Mouse (Mus musculus): ENCODE measurements around the gene Serpine2. TPM values are rescaled to one million over a fixed set of nuclear protein-coding genes. Genes with fewer than 3 reads are reported as not detected.

The Serpine2 gene
- total RNA-seq, 2 experiments from 2014 or later = 41.6 to 45.5 TPM

GRCm38 (mm10) chr1:79761106-79761916, 99.7 kb downstream of the Serpine2 start:
- intact Hi-C loops (cut with DNase I; ENCODE audit: low total_unique reads) = no loop called here
- DNase-seq = peak; percentile 85

GRCm38 (mm10) chr1:79760656-79761055, 100.3 kb downstream of the Serpine2 start:
- DNase-seq = no peak
- intact Hi-C loops (cut with DNase I; ENCODE audit: low total_unique reads) = no loop called here

- no peak for DNase-seq
- intact Hi-C loops (cut with DNase I; ENCODE audit: low total_unique reads) = no loop called here
These were observed 101.5 kb downstream of the Serpine2 start for GRCm38 (mm10) chr1:79759436-79759972.

- DNase-seq = no peak
- intact Hi-C loops (cut with DNase I; ENCODE audit: low total_unique reads) = no loop called here
These were observed 102.0 kb downstream of the Serpine2 start for GRCm38 (mm10) chr1:79759006-79759405.

GRCm38 (mm10) chr1:79757597-79757996, 103.4 kb downstream of the Serpine2 start:
- no peak for DNase-seq
- intact Hi-C loops (cut with DNase I; ENCODE audit: low total_unique reads) = no loop called here

GRCm38 (mm10) chr1:79757161-79757560, 103.8 kb downstream of the Serpine2 start:
- no peak for DNase-seq
- intact Hi-C loops (cut with DNase I; ENCODE audit: low total_unique reads) = no loop called here

GRCm38 (mm10) chr1:79756417-79756816, 104.6 kb downstream of the Serpine2 start:
- DNase-seq = peak; percentile 20
- intact Hi-C loops (cut with DNase I; ENCODE audit: low total_unique reads) = no loop called here

- intact Hi-C loops (cut with DNase I; ENCODE audit: low total_unique reads) = no loop called here
- no peak for DNase-seq
These were observed 105.6 kb downstream of the Serpine2 start for GRCm38 (mm10) chr1:79755376-79755775.

GRCm38 (mm10) chr1:79754936-79755335, 106.0 kb downstream of the Serpine2 start:
- intact Hi-C loops (cut with DNase I; ENCODE audit: low total_unique reads) = no loop called here
- peak; percentile 22 for DNase-seq

GRCm38 (mm10) chr1:79753456-79753855, 107.5 kb downstream of the Serpine2 start:
- no peak for DNase-seq
- intact Hi-C loops (cut with DNase I; ENCODE audit: low total_unique reads) = no loop called here

GRCm38 (mm10) chr1:79752714-79753340, 108.2 kb downstream of the Serpine2 start:
- intact Hi-C loops (cut with DNase I; ENCODE audit: low total_unique reads) = no loop called here

GRCm38 (mm10) chr1:79752015-79752695, 108.8 kb downstream of the Serpine2 start:
- intact Hi-C loops (cut with DNase I; ENCODE audit: low total_unique reads) = no loop called here
- DNase-seq = no peak

More at GRCm38 (mm10) chr1:79752714-79753340, 108.2 kb downstream of the Serpine2 start:
- no peak for DNase-seq

GRCm38 (mm10) chr1:79751186-79751585, 109.8 kb downstream of the Serpine2 start:
- DNase-seq = no peak
- intact Hi-C loops (cut with DNase I; ENCODE audit: low total_unique reads) = no loop called here

- intact Hi-C loops (cut with DNase I; ENCODE audit: low total_unique reads) = no loop called here
- peak; percentile 67 for DNase-seq
These were observed 114.9 kb downstream of the Serpine2 start for GRCm38 (mm10) chr1:79746056-79746455.

Other genes starting within 250 kb of the Serpine2 start
- gene Ap1s3, start 189.2 kb downstream of the Serpine2 start, total RNA-seq (2021) = under 1 TPM in 1 of 2 experiments, not detected in 1; 0.16 TPM
- gene Mrpl44, start 85.2 kb downstream of the Serpine2 start, total RNA-seq (2021) = 10 to 100 TPM; 35.5 to 36.4 TPM
- gene Wdfy1, start 85.0 kb downstream of the Serpine2 start, total RNA-seq (2021) = 10 to 100 TPM; 10.5 to 13.5 TPM